Mouse (Mus musculus) thymus, adult 2 months (tissue): Measurements from ENCODE around the gene Elovl3.

Experiments
- CTCF ChIP-seq: fragments of 200-500 bp; IDR thresholded peaks from 2 replicates; pipeline ENCODE4 v1.5.1; 2012; ENCODE audit warnings: mild to moderate bottlenecking, control low read depth, low read length, moderate library complexity, borderline replicate concordance; ENCODE audit not compliant: control insufficient read depth, poor library complexity, insufficient read depth; ENCODE audit errors: extremely low read depth
- POLR2A ChIP-seq: fragments of 200-500 bp; IDR thresholded peaks from 2 replicates; pipeline ENCODE4 v1.6.1; 2012; ENCODE audit warnings: mild to moderate bottlenecking, low read length, control low read depth, moderate library complexity; ENCODE audit not compliant: control insufficient read depth, poor library complexity, insufficient read depth; ENCODE audit errors: extremely low read depth

DNA sequence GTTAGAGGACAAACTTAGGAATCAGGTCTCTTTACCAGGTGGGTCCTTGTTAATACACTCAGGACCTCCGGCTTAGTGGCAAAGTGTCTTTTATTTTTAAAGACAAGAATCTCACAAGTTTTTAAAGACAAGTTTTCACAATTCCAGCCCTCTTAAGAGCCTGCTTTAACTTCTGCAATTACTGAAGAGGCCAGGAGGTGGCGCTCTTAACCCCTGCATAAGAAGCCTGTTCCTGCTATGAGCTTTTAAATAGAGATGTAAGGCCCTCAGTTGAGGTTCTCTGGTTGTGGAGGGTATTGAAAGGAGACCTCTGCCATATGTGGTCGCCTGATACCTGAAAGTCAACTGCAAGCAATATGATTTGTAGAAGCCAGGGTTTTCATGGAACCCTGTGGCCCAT lies 45.4 kb upstream of the Elovl3 start:
- TF ChIP-seq CTCF (no peak), POLR2A (no peak)
